Comparison of ENCODE assay signal across 20 mouse cellular contexts in genomic region chr11:107225301-107225700, GRCm38 (mm10). TPM values are rescaled to one million over a fixed set of nuclear protein-coding genes. Genes with fewer than 3 reads are reported as not detected.
A peak's percentile ranks its signal among the peaks of the same experiment; 100 is the strongest.
DNase-seq lines count a peak whose midpoint lies in the region; ATAC-seq and TF ChIP-seq lines count a peak whose summit lies in the region.
"Had no signal": no experiment of that assay in that cellular context is flagged by ENCODE, and none has a peak within 500 bp of the region (broad histone marks: within the 10 kb centered on the region; RNA-seq: fewer than 3 reads in every experiment).

No protein-coding gene starts in this region.

- H3K4me3 ChIP-seq in heart, embryonic 11.5 days (ENCODE audit: low read depth, low read length), result no peak overlapping the region
- no peak overlapping the region for H3K4me3 ChIP-seq in liver, postnatal 0 days (ENCODE audit: low read depth, low read length)
- H3K4me3 ChIP-seq: hindbrain, embryonic 10.5 days had no signal

- no peaks in the 10 kb centered on the region for H3K9me3 ChIP-seq in heart, embryonic 11.5 days (replicated peaks; ENCODE audit: control insufficient read depth, low read length)
- 0 out of 2 replicates have a peak, but pooled peaks cover 2% of the 10 kb centered on the region for H3K9me3 ChIP-seq in liver, postnatal 0 days (ENCODE audit: low read length)
- H3K9me3 ChIP-seq: G1E; hindbrain, embryonic 10.5 days had no signal

- no peak overlapping the region for H3K4me2 ChIP-seq in heart, embryonic 11.5 days
- H3K4me2 ChIP-seq in liver, postnatal 0 days (ENCODE audit: low read depth, low read length), result no peak overlapping the region

- intact Hi-C loops in heart, postnatal 10 days (cut with DNase I), result no loop called here

- no peak for TF ChIP-seq EP300 in liver, postnatal 0 days (IDR thresholded peaks at IDR 0.05; ENCODE audit: low read depth)

- peak overlapping the region; percentile 46; the same call in 1 of the 2 replicates for H3K27ac ChIP-seq in heart, embryonic 11.5 days (ENCODE audit: low read depth, low read length)
- H3K27ac ChIP-seq in liver, postnatal 0 days (ENCODE audit: low read depth), result no peak overlapping the region
- H3K27ac ChIP-seq: hindbrain, embryonic 10.5 days; hindbrain, postnatal 0 days; kidney, postnatal 0 days; stomach, postnatal 0 days had no signal

- TF ChIP-seq CTCF in liver, postnatal 0 days (IDR thresholded peaks at IDR 0.05; ENCODE audit: low read depth), result no peak

- 50% methylated on average over 5 of the region's 5 CpGs for WGBS in heart, embryonic 11.5 days (ENCODE audit: insufficient replicate concordance)
- WGBS in liver, postnatal 0 days (ENCODE audit: insufficient replicate concordance), result 75% methylated on average over 5 of the region's 5 CpGs

- H3K27me3 ChIP-seq in heart, embryonic 11.5 days (ENCODE audit: control insufficient read depth, insufficient read depth, low read length), result no peaks in the 10 kb centered on the region
- H3K27me3 ChIP-seq in liver, postnatal 0 days (ENCODE audit: insufficient read depth, low read length), result no peaks in the 10 kb centered on the region

- peak; percentile 23 for DNase-seq in adrenal gland, postnatal 10 days
- DNase-seq in adrenal gland, adult 18-20 months (ENCODE audit: low spot score in 2 of 2), result no peak
- DNase-seq in adrenal gland, postnatal 36 days, result peak; percentile 24 to 32
- DNase-seq in heart, postnatal 10 days, result peak; percentile 53 to 63
- DNase-seq in liver, postnatal 0 days, result no peak
- DNase-seq in neural tube, embryonic 10.5 days (ENCODE audit: extremely low spot score, low spot score), result no peak
- DNase-seq: cerebellum, postnatal 36 days; gastrocnemius, postnatal 25 days; kidney, adult 11 months; liver; lung, postnatal 36 days; retina, postnatal 1 day had no signal

- no peak for ATAC-seq in heart, embryonic 11.5 days (replicated peaks; ENCODE audit: insufficient number of reproducible peaks, low FRiP score, low TSS enrichment)
- no peak for ATAC-seq in megakaryocyte-erythroid progenitor cell, adult 5-6 weeks (replicated peaks; ENCODE audit: low FRiP score, low TSS enrichment, poor library complexity, severe bottlenecking)
- ATAC-seq in liver, postnatal 0 days, result no peak
- ATAC-seq: activated CD4-positive, CD25-positive, alpha-beta regulatory T cell, adult 4 months; hindbrain, postnatal 0 days had no signal

- peaks cover 18% of the 10 kb centered on the region for H3K4me1 ChIP-seq in heart, embryonic 11.5 days (ENCODE audit: control insufficient read depth, insufficient read depth, low read length)
- no peaks in the 10 kb centered on the region for H3K4me1 ChIP-seq in liver, postnatal 0 days (ENCODE audit: insufficient read depth)

- H3K9ac ChIP-seq in heart, embryonic 11.5 days (ENCODE audit: low read depth, low read length), result no peak overlapping the region
- H3K9ac ChIP-seq in liver, postnatal 0 days (replicated peaks), result no peak overlapping the region

- H3K36me3 ChIP-seq in heart, embryonic 11.5 days (ENCODE audit: control insufficient read depth, insufficient read depth, low read length), result 0 out of 2 replicates have a peak, but pooled peaks cover 2% of the 10 kb centered on the region
- H3K36me3 ChIP-seq in liver, postnatal 0 days (replicated peaks; ENCODE audit: insufficient read depth, low read length), result peaks cover 11% of the 10 kb centered on the region; the same call in 1 of the 2 replicates

RNA-seq across cellular contexts. Expression of gene Nol11, which starts 36.1 kb away (rescaled TPM):
- 10 to 100 TPM; 21.1 to 21.8 TPM for total RNA-seq in adrenal gland, postnatal 10 days (2021)
- 10 to 100 TPM; 22.0 to 22.3 TPM for total RNA-seq in adrenal gland, adult 18-20 months (2021)
- 10 to 100 TPM; 23.9 to 24.2 TPM for total RNA-seq in adrenal gland, postnatal 36 days (2021)
- 48.8 and 50.0 TPM in 2 replicates for polyA plus RNA-seq in heart, embryonic 11.5 days (2014; fragmentation: Nextera tagmentation; extraction: Ambion mirVana)
- 10 to 100 TPM; 21.7 to 24.9 TPM for total RNA-seq in heart, postnatal 10 days (2021)
- 75.7 and 106 TPM in 2 replicates for total RNA-seq in megakaryocyte-erythroid progenitor cell, adult 5-6 weeks (2014; fragmentation: Nextera tagmentation)
- 73.9 and 74.6 TPM in 2 replicates for total RNA-seq in megakaryocyte-erythroid progenitor cell, adult 5-6 weeks (2017)
- polyA plus RNA-seq in liver, postnatal 0 days (2015; fragmentation: Nextera tagmentation; extraction: Ambion mirVana), result 10.7 and 11.7 TPM in 2 replicates

Comparison
In these comparisons a context has a peak if more than half of its experiments do, and no peak if none do; other contexts are left out.
1. DNase-seq: peak in adrenal gland, postnatal 10 days (single experiment), adrenal gland, postnatal 36 days (2 of 2) and heart, postnatal 10 days (2 of 2); none in adrenal gland, adult 18-20 months (0 of 2), liver, postnatal 0 days (single experiment) and neural tube, embryonic 10.5 days (single experiment).